Mouse (Mus musculus) testis, adult 2 months (tissue): ENCODE results near the gene Thsd7b. TPM values are rescaled to one million over a fixed set of nuclear protein-coding genes. Genes with fewer than 3 reads are reported as not detected.
A peak's percentile ranks its signal among the peaks of the same experiment; 100 is the strongest.

Experiments used
- H3K27ac ChIP-seq: fragments of 200-500 bp; 2 replicates; pipeline ENCODE4 v1.5.1; 2012; ENCODE audit warnings: low read depth, low read length; ENCODE audit not compliant: control insufficient read depth, insufficient read depth
- H3K27me3 ChIP-seq: fragments of 200-500 bp; 2 replicates; pipeline ENCODE4 v1.6.1; 2012; ENCODE audit warnings: mild to moderate bottlenecking, low read length, moderate library complexity; ENCODE audit not compliant: control insufficient read depth, insufficient read depth
- H3K36me3 ChIP-seq: fragments of 200-500 bp; 2 replicates; pipeline ENCODE4 v1.6.1; 2012; ENCODE audit warnings: mild to moderate bottlenecking, low read length; ENCODE audit not compliant: control insufficient read depth, insufficient read depth
- H3K4me1 ChIP-seq: fragments of 200-500 bp; 2 replicates; pipeline ENCODE4 v1.6.1; 2012; ENCODE audit warnings: low read length; ENCODE audit not compliant: control insufficient read depth, insufficient read depth
- H3K4me3 ChIP-seq: fragments of 200-500 bp; 2 replicates; pipeline ENCODE4 v1.5.1; 2012; ENCODE audit warnings: low read depth, mild to moderate bottlenecking, low read length, moderate library complexity, mixed read lengths; ENCODE audit not compliant: control insufficient read depth
- CTCF ChIP-seq: fragments of 200-500 bp; IDR thresholded peaks from 2 replicates; pipeline ENCODE4 v1.5.1; 2012; ENCODE audit warnings: low read depth, mild to moderate bottlenecking, inconsistent platforms, low read length, moderate library complexity; ENCODE audit not compliant: control insufficient read depth, insufficient read depth, insufficient replicate concordance
- POLR2A ChIP-seq: fragments of 200-500 bp; IDR thresholded peaks from 2 replicates; pipeline ENCODE4 v1.6.1; 2012; ENCODE audit warnings: low read depth, mild to moderate bottlenecking, inconsistent platforms, low read length, moderate library complexity; ENCODE audit not compliant: control insufficient read depth
- polyA plus RNA-seq: library from polyadenylated mRNA; depleted of rRNA; stranded (reverse); fragments of >200 nt; gene quantifications from 2 replicates; pipeline ENCODE4 v1.2.3, GENCODE M21; 2012

The Thsd7b gene
- polyA plus RNA-seq, 1 experiment: 9.7 TPM

GRCm38 (mm10) chr1:129595447-129595846 is 322.3 kb downstream of the Thsd7b start:
- Histone ChIP-seq H3K27ac (no peak overlapping the region), H3K27me3 (no peaks in the 10 kb centered on the region), H3K4me3 (peak overlapping the region; percentile 16), H3K36me3 (no peaks in the 10 kb centered on the region), H3K4me1 (peaks cover 6% of the 10 kb centered on the region)
- TF ChIP-seq POLR2A (no peak), CTCF (no peak)

- no peaks in the 10 kb centered on the region for H3K4me1 ChIP-seq
- no peaks in the 10 kb centered on the region for H3K36me3 ChIP-seq
- TF ChIP-seq POLR2A (no peak), CTCF (no peak)
- H3K27me3 ChIP-seq: no peaks in the 10 kb centered on the region
- H3K27ac ChIP-seq: no peak overlapping the region
- no peak overlapping the region for H3K4me3 ChIP-seq
Observed at GRCm38 (mm10) chr1:129600933-129601332, 327.8 kb downstream of the Thsd7b start.

- Histone ChIP-seq H3K27me3 (no peaks in the 10 kb centered on the region), H3K27ac (no peak overlapping the region)
Observed at GRCm38 (mm10) chr1:129602284-129602683, 329.2 kb downstream of the Thsd7b start.

GRCm38 (mm10) chr1:129608395-129608794 is 335.3 kb downstream of the Thsd7b start:
- no peak for TF ChIP-seq CTCF
- no peak for TF ChIP-seq POLR2A
- Histone ChIP-seq H3K4me1 (no peaks in the 10 kb centered on the region), H3K27ac (no peak overlapping the region), H3K27me3 (no peaks in the 10 kb centered on the region), H3K4me3 (no peak overlapping the region), H3K36me3 (no peaks in the 10 kb centered on the region)

More at GRCm38 (mm10) chr1:129602284-129602683, 329.2 kb downstream of the Thsd7b start:
- H3K4me1 ChIP-seq: no peaks in the 10 kb centered on the region
- no peak for TF ChIP-seq CTCF
- no peak for TF ChIP-seq POLR2A
- H3K36me3 ChIP-seq: no peaks in the 10 kb centered on the region
- H3K4me3 ChIP-seq: no peak overlapping the region

GRCm38 (mm10) chr1:129616080-129616479 is 343.0 kb downstream of the Thsd7b start:
- H3K4me3 ChIP-seq: no peak overlapping the region
- H3K36me3 ChIP-seq: no peaks in the 10 kb centered on the region
- no peaks in the 10 kb centered on the region for H3K27me3 ChIP-seq
- H3K27ac ChIP-seq: no peak overlapping the region
- TF ChIP-seq POLR2A (no peak), CTCF (no peak)
- no peaks in the 10 kb centered on the region for H3K4me1 ChIP-seq

GRCm38 (mm10) chr1:129619440-129620301 is 346.6 kb downstream of the Thsd7b start:
- Histone ChIP-seq H3K4me3 (no peak overlapping the region), H3K27ac (no peak overlapping the region), H3K27me3 (no peaks in the 10 kb centered on the region), H3K36me3 (no peaks in the 10 kb centered on the region), H3K4me1 (no peaks in the 10 kb centered on the region)
- no peak for TF ChIP-seq POLR2A
- TF ChIP-seq CTCF: no peak

- Histone ChIP-seq H3K36me3 (no peaks in the 10 kb centered on the region), H3K4me3 (no peak overlapping the region), H3K27me3 (no peaks in the 10 kb centered on the region), H3K27ac (no peak overlapping the region), H3K4me1 (no peaks in the 10 kb centered on the region)
- no peak for TF ChIP-seq POLR2A
- no peak for TF ChIP-seq CTCF
Observed at GRCm38 (mm10) chr1:129624519-129624918, 351.4 kb downstream of the Thsd7b start.
